Mouse (Mus musculus): ENCODE results near the gene Flt1.

Gene Flt1

GRCm38 (mm10) chr5:147668637-147669344 is 57.0 kb downstream of the Flt1 start:
- DNase-seq (ENCODE audit: low read depth, low spot score) = no peak

- no peak for DNase-seq (ENCODE audit: low read depth, low spot score)
Measured at GRCm38 (mm10) chr5:147665946-147666345, 59.9 kb downstream of the Flt1 start.

GRCm38 (mm10) chr5:147665381-147665780 is 60.4 kb downstream of the Flt1 start:
- no peak for DNase-seq (ENCODE audit: low read depth, low spot score)

GRCm38 (mm10) chr5:147659909-147660308 is 65.9 kb downstream of the Flt1 start:
- no peak for DNase-seq (ENCODE audit: low read depth, low spot score)

- DNase-seq (ENCODE audit: low read depth, low spot score) = no peak
Measured at GRCm38 (mm10) chr5:147657882-147658855, 67.6 kb downstream of the Flt1 start.

GRCm38 (mm10) chr5:147655761-147656160 is 70.0 kb downstream of the Flt1 start:
- no peak for DNase-seq (ENCODE audit: low read depth, low spot score)

GRCm38 (mm10) chr5:147651233-147651632 is 74.6 kb downstream of the Flt1 start:
- no peak for DNase-seq (ENCODE audit: low read depth, low spot score)

GRCm38 (mm10) chr5:147646351-147646929 is 79.4 kb downstream of the Flt1 start:
- no peak for DNase-seq (ENCODE audit: low read depth, low spot score)

- DNase-seq (ENCODE audit: low read depth, low spot score) = no peak
Measured at GRCm38 (mm10) chr5:147645001-147645645, 80.7 kb downstream of the Flt1 start.

GRCm38 (mm10) chr5:147641452-147641851 is 84.4 kb downstream of the Flt1 start:
- no peak for DNase-seq (ENCODE audit: low read depth, low spot score)

GRCm38 (mm10) chr5:147639940-147640339 is 85.9 kb downstream of the Flt1 start:
- no peak for DNase-seq (ENCODE audit: low read depth, low spot score)

- no peak for DNase-seq (ENCODE audit: low read depth, low spot score)
Measured at GRCm38 (mm10) chr5:147636676-147637075, 89.1 kb downstream of the Flt1 start.

- DNase-seq (ENCODE audit: low read depth, low spot score) = no peak
Measured at GRCm38 (mm10) chr5:147635883-147636282, 89.9 kb downstream of the Flt1 start.

- no peak for DNase-seq (ENCODE audit: low read depth, low spot score)
Measured at GRCm38 (mm10) chr5:147634016-147634415, 91.8 kb downstream of the Flt1 start.

- DNase-seq (ENCODE audit: low read depth, low spot score) = no peak
Measured at GRCm38 (mm10) chr5:147632716-147633115, 93.1 kb downstream of the Flt1 start.

- DNase-seq (ENCODE audit: low read depth, low spot score) = no peak
Measured at GRCm38 (mm10) chr5:147630426-147631290, 95.2 kb downstream of the Flt1 start.

GRCm38 (mm10) chr5:147626944-147627343 is 98.9 kb downstream of the Flt1 start:
- DNase-seq (ENCODE audit: low read depth, low spot score) = no peak

- DNase-seq (ENCODE audit: low read depth, low spot score) = no peak
Measured at GRCm38 (mm10) chr5:147623747-147624146, 102.1 kb downstream of the Flt1 start.

- no peak for DNase-seq (ENCODE audit: low read depth, low spot score)
Measured at GRCm38 (mm10) chr5:147620178-147620577, 105.6 kb downstream of the Flt1 start.

GRCm38 (mm10) chr5:147618243-147618642 is 107.6 kb downstream of the Flt1 start:
- no peak for DNase-seq (ENCODE audit: low read depth, low spot score)

- no peak for DNase-seq (ENCODE audit: low read depth, low spot score)
Measured at GRCm38 (mm10) chr5:147616450-147616849, 109.4 kb downstream of the Flt1 start.
